Mouse (Mus musculus) pancreas, adult 10 weeks (tissue): Measurements from ENCODE around the gene Srm. TPM values are rescaled to one million over a fixed set of nuclear protein-coding genes. Genes with fewer than 3 reads are reported as not detected.

Experiments used
- polyA plus RNA-seq: library from polyadenylated mRNA; stranded (reverse); fragments of 350-450 nt; fragmentation: Illumina TruSeq; extraction: RNeasy Lipid Tissue Mini Kit (QIAGEN cat#74804); gene quantifications from one replicate; pipeline ENCODE4 v1.2.3, GENCODE M21; 2015; ENCODE audit warnings: low read depth, low replicate concordance; ENCODE audit not compliant: insufficient read depth

The Srm gene
- polyA plus RNA-seq = 29.1 TPM

DNA sequence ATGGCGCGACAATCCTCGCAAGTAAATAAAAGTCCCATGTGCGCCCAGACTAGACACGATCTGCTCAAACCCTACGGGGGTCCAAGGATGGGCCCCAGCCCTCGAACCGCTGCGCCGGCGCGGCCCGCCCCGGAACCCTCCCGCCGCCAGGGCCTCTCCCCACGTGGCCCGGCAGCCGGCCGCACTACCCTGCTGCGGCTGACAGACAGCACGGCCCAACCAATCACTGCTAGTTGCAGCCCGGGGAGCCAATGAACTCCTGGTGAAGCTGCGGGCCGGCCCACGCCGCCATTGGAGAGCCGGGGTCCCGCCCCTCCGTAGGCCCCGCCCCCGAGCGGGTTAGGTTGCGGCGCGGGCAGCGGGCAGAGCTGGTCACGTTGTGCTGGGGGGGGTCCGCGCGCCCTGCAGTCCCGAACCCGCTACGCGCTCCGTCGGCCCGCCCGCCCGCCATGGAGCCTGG is at the start of gene Srm:
Gene Srm, plus strand, starts transcription at position 333 of the 460 bp plus-strand sequence.

GRCm38 (mm10) chr4:148558297-148559000 is 32.9 kb upstream of the Srm start, which contains the start of gene Exosc10:
Gene Exosc10, plus strand, starts transcription at chr4:148558429.

DNA sequence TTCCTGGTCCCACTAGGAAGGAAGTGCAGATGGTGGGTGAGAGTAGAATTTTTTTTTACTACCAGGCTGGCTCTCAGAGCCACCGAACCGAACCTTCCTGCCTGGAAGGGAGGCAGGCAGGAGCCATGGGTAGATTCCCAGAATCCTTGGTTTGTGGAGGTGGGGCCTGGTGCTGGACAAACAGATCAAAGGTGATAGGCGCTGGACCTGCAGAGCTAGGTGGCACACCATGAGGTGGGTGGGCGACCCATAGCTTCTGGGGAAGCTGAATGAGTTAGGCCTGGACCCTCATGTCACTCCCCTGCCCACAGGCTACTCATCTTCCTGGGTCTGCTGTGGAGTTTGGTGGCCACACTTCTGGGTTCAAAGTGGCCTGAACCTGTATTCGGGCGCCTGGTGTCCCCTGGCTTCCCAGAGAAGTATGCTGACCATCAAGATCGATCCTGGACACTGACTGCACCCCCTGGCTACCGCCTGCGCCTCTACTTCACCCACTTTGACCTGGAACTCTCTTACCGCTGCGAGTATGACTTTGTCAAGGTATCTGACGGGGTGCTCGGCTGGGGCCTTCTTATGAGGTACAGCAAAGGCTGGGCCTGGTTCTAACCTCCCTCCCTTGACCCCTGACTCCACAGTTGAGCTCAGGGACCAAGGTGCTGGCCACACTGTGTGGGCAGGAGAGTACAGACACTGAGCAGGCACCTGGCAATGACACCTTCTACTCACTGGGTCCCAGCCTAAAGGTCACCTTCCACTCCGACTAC is 11.2 kb downstream of the Srm start, which contains the start of gene Masp2:
Gene Masp2, plus strand, starts transcription at position 198 of the 764 bp plus-strand sequence.

DNA sequence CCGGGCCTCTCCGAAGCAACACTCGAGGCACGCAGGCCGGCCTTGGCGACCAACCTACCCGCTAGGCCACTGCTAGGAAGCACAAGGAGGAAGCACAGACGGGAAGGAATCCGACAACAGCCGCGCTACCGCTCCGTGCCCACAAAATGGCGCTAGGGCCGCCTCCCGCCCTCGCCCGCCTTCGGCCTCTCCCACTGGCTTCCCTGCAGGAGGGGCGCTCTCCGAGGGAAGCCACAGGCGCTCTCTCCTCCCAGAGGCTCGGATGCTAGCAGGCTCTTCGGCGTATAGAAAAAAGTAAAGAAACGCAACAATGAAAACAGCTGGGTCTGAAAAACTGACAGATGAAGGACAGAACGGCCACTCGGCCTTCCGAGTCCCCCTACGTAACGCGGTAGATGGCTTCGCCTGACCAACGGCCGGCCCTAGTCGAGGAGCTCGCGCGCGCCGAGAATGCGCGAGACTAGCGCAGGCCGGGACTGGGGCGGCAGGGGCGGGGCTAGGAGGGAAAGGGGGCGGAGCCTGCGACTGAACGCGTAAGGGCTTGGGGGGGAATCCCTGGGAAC is 35.4 kb downstream of the Srm start, which contains the start of gene Tardbp:
Gene Tardbp, minus strand, starts transcription at position 397 of the 563 bp plus-strand sequence.

GRCm38 (mm10) chr4:148643291-148644156 is 52.2 kb downstream of the Srm start, which contains the start of gene Gm572:
Gene Gm572, plus strand, starts transcription at chr4:148643317.

Other genes with a start within 250 kb of the Srm start
- 2.0 TPM for gene Ubiad1, start 146.7 kb upstream of the Srm start, polyA plus RNA-seq
- gene Mtor, start 142.9 kb upstream of the Srm start, polyA plus RNA-seq = 2.9 TPM
- gene Angptl7, start 91.0 kb upstream of the Srm start, polyA plus RNA-seq = not detected
- gene Exosc10, start 33.1 kb upstream of the Srm start, polyA plus RNA-seq = 7.7 TPM
- gene Masp2, start 11.1 kb downstream of the Srm start, polyA plus RNA-seq = 0.42 TPM
- gene Tardbp, start 35.5 kb downstream of the Srm start, polyA plus RNA-seq = 63.7 TPM
- gene Gm572, start 51.8 kb downstream of the Srm start, polyA plus RNA-seq = 1.6 TPM
- 2.6 TPM for gene Casz1, start 212.9 kb downstream of the Srm start, polyA plus RNA-seq